Comparison of ENCODE assay signal across 9 mouse cellular contexts in genomic region chr9:70048751-70049415, GRCm38 (mm10). TPM values are rescaled to one million over a fixed set of nuclear protein-coding genes. Genes with fewer than 3 reads are reported as not detected.
A peak's percentile ranks its signal among the peaks of the same experiment; 100 is the strongest.
DNase-seq lines count a peak whose midpoint lies in the region; ATAC-seq and TF ChIP-seq lines count a peak whose summit lies in the region.
"Had no signal": no experiment of that assay in that cellular context is flagged by ENCODE, and none has a peak within 500 bp of the region (broad histone marks: within the 10 kb centered on the region; RNA-seq: fewer than 3 reads in every experiment).

No protein-coding gene starts in this region.

- H3K27me3 ChIP-seq in lung, embryonic 15.5 days: no peaks in the 10 kb centered on the region
- H3K27me3 ChIP-seq in kidney, embryonic 14.5 days (ENCODE audit: control insufficient read depth, insufficient read depth, low read length): no peaks in the 10 kb centered on the region
- no peaks in the 10 kb centered on the region for H3K27me3 ChIP-seq in stomach, embryonic 14.5 days (ENCODE audit: control insufficient read depth, insufficient read depth, low read length)
- no peaks in the 10 kb centered on the region for H3K27me3 ChIP-seq in hindbrain, embryonic 12.5 days
- H3K27me3 ChIP-seq: forebrain, embryonic 13.5 days had no signal

- peak overlapping the region; percentile 59; the same call in 1 of the 2 replicates for H3K27ac ChIP-seq in lung, embryonic 15.5 days
- peak overlapping the region; percentile 32; the same call in 1 of the 2 replicates for H3K27ac ChIP-seq in kidney, embryonic 14.5 days (ENCODE audit: low read depth, low read length)
- H3K27ac ChIP-seq in stomach, embryonic 14.5 days (ENCODE audit: low read length): peak overlapping the region; percentile 63; the same call in 1 of the 2 replicates
- no peak overlapping the region for H3K27ac ChIP-seq in hindbrain, embryonic 12.5 days
- H3K27ac ChIP-seq: forebrain, embryonic 13.5 days had no signal

- TF ChIP-seq CTCF in lung, adult 2 months (IDR thresholded peaks at IDR 0.05; ENCODE audit: insufficient read depth, low read length): no peak

- no peak for DNase-seq in lung, adult 2 months
- DNase-seq in gastrocnemius, postnatal 10 days: peak; percentile 57
- DNase-seq in spleen, adult 18-20 months: no peak
- DNase-seq in yolk sac, embryonic 10.5 days (ENCODE audit: low spot score): no peak

- no peak overlapping the region for H3K4me3 ChIP-seq in lung, embryonic 15.5 days
- H3K4me3 ChIP-seq in lung, adult 2 months (replicated peaks; ENCODE audit: extremely low read depth, low read depth, low read length): no peak overlapping the region
- no peak overlapping the region for H3K4me3 ChIP-seq in kidney, embryonic 14.5 days (ENCODE audit: low read length)
- H3K4me3 ChIP-seq in stomach, embryonic 14.5 days (ENCODE audit: low read depth, low read length): no peak overlapping the region
- no peak overlapping the region for H3K4me3 ChIP-seq in hindbrain, embryonic 12.5 days
- H3K4me3 ChIP-seq: forebrain, embryonic 13.5 days had no signal

- no peaks in the 10 kb centered on the region for H3K9me3 ChIP-seq in lung, embryonic 15.5 days
- H3K9me3 ChIP-seq in kidney, embryonic 14.5 days (ENCODE audit: control insufficient read depth, low read length): no peaks in the 10 kb centered on the region
- H3K9me3 ChIP-seq in stomach, embryonic 14.5 days (ENCODE audit: control insufficient read depth, low read depth, low read length): no peaks in the 10 kb centered on the region
- H3K9me3 ChIP-seq in hindbrain, embryonic 12.5 days (replicated peaks): no peaks in the 10 kb centered on the region
- H3K9me3 ChIP-seq: forebrain, embryonic 13.5 days had no signal

- no peaks in the 10 kb centered on the region for H3K36me3 ChIP-seq in lung, embryonic 15.5 days
- H3K36me3 ChIP-seq in kidney, embryonic 14.5 days (ENCODE audit: control insufficient read depth, insufficient read depth, low read length): no peaks in the 10 kb centered on the region
- no peaks in the 10 kb centered on the region for H3K36me3 ChIP-seq in stomach, embryonic 14.5 days (ENCODE audit: control insufficient read depth, insufficient read depth, low read length)
- no peaks in the 10 kb centered on the region for H3K36me3 ChIP-seq in hindbrain, embryonic 12.5 days

- no peak overlapping the region for H3K9ac ChIP-seq in lung, embryonic 15.5 days
- H3K9ac ChIP-seq in kidney, embryonic 14.5 days (ENCODE audit: low read depth, low read length): no peak overlapping the region
- no peak overlapping the region for H3K9ac ChIP-seq in stomach, embryonic 14.5 days (replicated peaks; ENCODE audit: low read depth, low read length)
- no peak overlapping the region for H3K9ac ChIP-seq in hindbrain, embryonic 12.5 days
- H3K9ac ChIP-seq: forebrain, embryonic 13.5 days had no signal

- no peak for TF ChIP-seq POLR2A in lung, adult 2 months (IDR thresholded peaks at IDR 0.05; ENCODE audit: borderline replicate concordance, extremely low read depth, low read depth, low read length)

- ATAC-seq in lung, embryonic 15.5 days (ENCODE audit: borderline replicate concordance, extremely low read depth, low FRiP score, low TSS enrichment): peak; percentile 58; the same call in 1 of the 2 replicates
- ATAC-seq in kidney, embryonic 14.5 days (ENCODE audit: low FRiP score, low TSS enrichment): no peak
- no peak for ATAC-seq in stomach, embryonic 14.5 days (ENCODE audit: insufficient number of reproducible peaks, insufficient read depth, low FRiP score, low read depth)
- ATAC-seq in hindbrain, embryonic 12.5 days (ENCODE audit: low FRiP score): no peak
- ATAC-seq: forebrain, embryonic 13.5 days had no signal

- H3K4me2 ChIP-seq in lung, embryonic 15.5 days: no peak overlapping the region
- no peak overlapping the region for H3K4me2 ChIP-seq in kidney, embryonic 14.5 days (replicated peaks; ENCODE audit: low read depth, low read length)
- no peak overlapping the region for H3K4me2 ChIP-seq in stomach, embryonic 14.5 days (replicated peaks; ENCODE audit: low read depth, low read length)
- H3K4me2 ChIP-seq in hindbrain, embryonic 12.5 days (replicated peaks): no peak overlapping the region
- H3K4me2 ChIP-seq: forebrain, embryonic 13.5 days had no signal

- peaks cover 29% of the 10 kb centered on the region for H3K4me1 ChIP-seq in lung, embryonic 15.5 days
- H3K4me1 ChIP-seq in lung, adult 2 months (ENCODE audit: control insufficient read depth, insufficient read depth, low read length): no peaks in the 10 kb centered on the region
- peaks cover 20% of the 10 kb centered on the region for H3K4me1 ChIP-seq in kidney, embryonic 14.5 days (ENCODE audit: control insufficient read depth, insufficient read depth, low read length)
- peaks cover 25% of the 10 kb centered on the region for H3K4me1 ChIP-seq in stomach, embryonic 14.5 days (ENCODE audit: control insufficient read depth, insufficient read depth, low read length)
- peaks cover 15% of the 10 kb centered on the region for H3K4me1 ChIP-seq in hindbrain, embryonic 12.5 days

- WGBS in lung, embryonic 15.5 days: 34% methylated on average over 6 of the region's 6 CpGs
- WGBS in lung, adult 2 months: 31% methylated on average over 6 of the region's 6 CpGs
- 57% methylated on average over 6 of the region's 6 CpGs for WGBS in kidney, embryonic 14.5 days
- 36% methylated on average over 6 of the region's 6 CpGs for WGBS in stomach, embryonic 14.5 days
- 60% methylated on average over 6 of the region's 6 CpGs for WGBS in hindbrain, embryonic 12.5 days

RNA-seq across cellular contexts. Expression of gene Gcnt3, which starts 11.0 kb away (rescaled TPM):
- polyA plus RNA-seq in lung, embryonic 15.5 days (2015; fragmentation: Nextera tagmentation; extraction: Ambion mirVana): 0.10 and 0.15 TPM in 2 replicates
- 0.14 TPM in 1 of 2 replicates, not detected in the other for polyA plus RNA-seq in lung, adult 2 months (2012; rRNA removed)
- not detected for total RNA-seq in gastrocnemius, postnatal 10 days (2021)
- 1.3 and 1.5 TPM in 2 replicates for polyA plus RNA-seq in kidney, embryonic 14.5 days (2014; fragmentation: Nextera tagmentation; extraction: Ambion mirVana)
- polyA plus RNA-seq in stomach, embryonic 14.5 days (2014; fragmentation: Nextera tagmentation; extraction: Ambion mirVana): 9.8 and 10.4 TPM in 2 replicates
- polyA plus RNA-seq in hindbrain, embryonic 12.5 days (2016; fragmentation: Nextera tagmentation; extraction: Ambion mirVana): not detected in 2 replicates
- polyA plus RNA-seq: forebrain, embryonic 13.5 days had no signal

RNA-seq across cellular contexts. Expression of gene Gtf2a2, which starts 36.5 kb away (rescaled TPM):
- polyA plus RNA-seq in lung, embryonic 15.5 days (2015; fragmentation: Nextera tagmentation; extraction: Ambion mirVana): 196 and 201 TPM in 2 replicates
- 13.0 and 16.4 TPM in 2 replicates for polyA plus RNA-seq in lung, adult 2 months (2012; rRNA removed)
- total RNA-seq in gastrocnemius, postnatal 10 days (2021): 10 to 100 TPM; 58.5 to 62.1 TPM
- 214 and 254 TPM in 2 replicates for polyA plus RNA-seq in kidney, embryonic 14.5 days (2014; fragmentation: Nextera tagmentation; extraction: Ambion mirVana)
- 207 and 215 TPM in 2 replicates for polyA plus RNA-seq in stomach, embryonic 14.5 days (2014; fragmentation: Nextera tagmentation; extraction: Ambion mirVana)
- 169 and 180 TPM in 2 replicates for polyA plus RNA-seq in hindbrain, embryonic 12.5 days (2016; fragmentation: Nextera tagmentation; extraction: Ambion mirVana)

RNA-seq across cellular contexts. Expression of gene Bnip2, which starts 59.6 kb away (rescaled TPM):
- polyA plus RNA-seq in lung, embryonic 15.5 days (2015; fragmentation: Nextera tagmentation; extraction: Ambion mirVana): 121 and 122 TPM in 2 replicates
- 34.8 and 50.1 TPM in 2 replicates for polyA plus RNA-seq in lung, adult 2 months (2012; rRNA removed)
- 10 to 100 TPM; 72.5 to 77.2 TPM for total RNA-seq in gastrocnemius, postnatal 10 days (2021)
- polyA plus RNA-seq in kidney, embryonic 14.5 days (2014; fragmentation: Nextera tagmentation; extraction: Ambion mirVana): 96.5 and 124 TPM in 2 replicates
- polyA plus RNA-seq in stomach, embryonic 14.5 days (2014; fragmentation: Nextera tagmentation; extraction: Ambion mirVana): 119 and 120 TPM in 2 replicates
- polyA plus RNA-seq in hindbrain, embryonic 12.5 days (2016; fragmentation: Nextera tagmentation; extraction: Ambion mirVana): 109 and 111 TPM in 2 replicates
